Mouse (Mus musculus): ENCODE measurements around the gene Cdh3. TPM values are rescaled to one million over a fixed set of nuclear protein-coding genes. Genes with fewer than 3 reads are reported as not detected.
A peak's percentile ranks its signal among the peaks of the same experiment; 100 is the strongest.

The Cdh3 gene
- polyA plus RNA-seq, 1 experiment = 2.0 TPM

DNA sequence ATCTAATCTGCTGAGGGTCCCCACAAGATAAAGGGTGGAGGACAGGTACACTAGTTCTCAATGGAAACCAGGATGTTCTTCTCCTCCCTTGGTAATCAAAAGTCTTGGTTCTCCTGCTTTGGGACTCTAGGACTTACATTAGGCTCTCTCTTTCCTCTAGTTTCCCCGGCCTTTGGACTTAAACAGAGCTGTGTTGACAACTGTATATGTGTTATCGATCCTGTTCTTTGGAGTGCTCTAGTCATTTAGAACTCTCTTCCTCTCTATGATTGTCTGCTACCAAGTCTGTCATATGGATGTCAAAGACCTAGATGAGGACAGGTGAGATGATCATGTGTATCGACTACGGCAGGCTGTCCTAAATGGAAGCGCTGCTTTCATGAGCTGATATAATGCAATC lies 86.4 kb downstream of the Cdh3 start:
- 94% methylated on average over 5 of the region's 5 CpGs for WGBS
- DNase-seq = no peak
- no peaks in the 10 kb centered on the region for H3K4me1 ChIP-seq (ENCODE audit: control insufficient read depth, insufficient read depth, low read length)
- TF ChIP-seq CTCF (IDR thresholded peaks at IDR 0.05; ENCODE audit: insufficient read depth, low read length) (no peak), POLR2A (IDR thresholded peaks at IDR 0.05; ENCODE audit: borderline replicate concordance, extremely low read depth, low read depth, low read length) (no peak)
- H3K4me3 ChIP-seq (replicated peaks; ENCODE audit: extremely low read depth, low read depth, low read length) = no peak overlapping the region

DNA sequence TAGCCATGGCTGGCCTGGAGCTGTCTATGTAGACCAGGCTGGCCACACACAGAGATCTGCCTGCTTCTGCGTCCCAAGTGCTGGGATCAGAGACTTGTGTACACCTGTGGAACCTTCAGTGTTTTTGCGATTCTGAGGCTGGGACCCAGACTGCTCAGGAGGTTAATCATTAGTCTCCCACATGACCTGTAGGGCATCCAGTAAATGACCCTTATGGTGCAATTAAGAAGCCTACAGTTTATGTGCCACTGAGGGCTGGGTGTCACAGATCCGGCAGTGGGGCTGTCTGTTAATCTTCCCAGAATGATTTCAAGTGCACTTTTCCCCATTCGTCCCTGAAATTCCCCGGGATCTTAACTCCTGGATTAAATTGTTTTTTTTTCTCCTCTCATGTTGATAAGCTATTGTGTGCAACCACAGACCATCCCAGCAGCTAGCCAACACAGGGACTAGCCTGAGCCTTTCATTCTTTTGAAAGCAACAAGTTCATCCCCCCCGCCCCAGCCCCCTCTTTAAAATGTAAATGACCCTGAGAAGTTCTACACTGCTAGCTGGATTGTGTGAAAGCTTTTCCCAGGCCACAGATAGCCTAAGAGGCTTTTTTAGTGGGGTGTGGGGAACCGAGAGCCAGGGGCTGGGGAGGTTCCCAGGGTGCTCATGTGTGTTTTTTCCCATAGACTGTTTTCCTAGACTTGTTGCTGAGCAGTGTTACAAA lies 88.7 kb downstream of the Cdh3 start:
- Histone ChIP-seq H3K4me1 (ENCODE audit: control insufficient read depth, insufficient read depth, low read length) (no peaks in the 10 kb centered on the region), H3K4me3 (replicated peaks; ENCODE audit: extremely low read depth, low read depth, low read length) (no peak overlapping the region)
- no peak for DNase-seq
- 55% methylated on average over 7 of the region's 7 CpGs for WGBS
- TF ChIP-seq CTCF (IDR thresholded peaks at IDR 0.05; ENCODE audit: insufficient read depth, low read length) (no peak), POLR2A (IDR thresholded peaks at IDR 0.05; ENCODE audit: borderline replicate concordance, extremely low read depth, low read depth, low read length) (no peak)

DNA sequence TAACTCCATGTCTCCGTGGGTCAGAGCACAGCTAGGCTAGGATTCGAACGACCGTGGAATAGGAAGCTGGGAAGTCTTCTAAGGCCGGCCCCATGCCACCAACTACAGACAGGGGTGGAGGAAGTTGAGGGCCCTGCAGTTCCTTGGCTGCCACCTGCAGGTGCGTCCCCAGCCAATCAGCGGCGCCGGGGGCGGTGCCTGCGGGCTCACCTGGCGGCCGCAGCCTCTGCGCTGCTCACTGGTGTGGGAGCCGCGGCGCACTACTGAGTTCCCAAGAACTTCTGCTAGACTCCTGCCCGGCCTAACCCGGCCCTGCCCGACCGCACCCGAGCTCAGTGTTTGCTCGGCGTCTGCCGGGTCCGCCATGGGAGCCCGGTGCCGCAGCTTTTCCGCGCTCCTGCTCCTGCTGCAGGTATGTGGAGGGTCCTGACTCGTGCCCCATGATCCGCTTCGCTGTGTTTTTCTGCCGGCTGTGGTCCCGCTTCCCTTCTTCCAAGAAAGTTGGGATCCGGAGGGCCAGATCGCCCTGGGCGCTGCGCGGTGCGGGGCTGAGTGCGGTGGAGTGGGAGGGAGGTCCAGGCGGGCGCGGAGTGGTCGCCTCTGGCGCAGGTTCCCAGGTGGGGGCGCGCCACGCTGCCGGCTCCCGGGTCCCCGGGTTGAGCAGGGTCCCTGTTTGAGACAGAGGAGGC lies 92.6 kb downstream of the Cdh3 start, which contains the start of gene Cdh1:
Gene Cdh1 (plus strand): TSS at position 221 of the 689 bp plus-strand sequence.
- TF ChIP-seq CTCF (IDR thresholded peaks at IDR 0.05; ENCODE audit: insufficient read depth, low read length) = no peak
- TF ChIP-seq POLR2A (IDR thresholded peaks at IDR 0.05; ENCODE audit: borderline replicate concordance, extremely low read depth, low read depth, low read length) = peak; percentile 79; the same call in 1 of the 2 replicates
- DNase-seq = peak; percentile 87
- 1% methylated on average over 53 of the region's 53 CpGs for WGBS
- H3K4me3 ChIP-seq (replicated peaks; ENCODE audit: extremely low read depth, low read depth, low read length) = peak within 1 kb of the TSS; percentile 72
- H3K4me1 ChIP-seq (ENCODE audit: control insufficient read depth, insufficient read depth, low read length) = peaks cover 4% of the 10 kb centered on the region; the same call in 1 of the 2 replicates

DNA sequence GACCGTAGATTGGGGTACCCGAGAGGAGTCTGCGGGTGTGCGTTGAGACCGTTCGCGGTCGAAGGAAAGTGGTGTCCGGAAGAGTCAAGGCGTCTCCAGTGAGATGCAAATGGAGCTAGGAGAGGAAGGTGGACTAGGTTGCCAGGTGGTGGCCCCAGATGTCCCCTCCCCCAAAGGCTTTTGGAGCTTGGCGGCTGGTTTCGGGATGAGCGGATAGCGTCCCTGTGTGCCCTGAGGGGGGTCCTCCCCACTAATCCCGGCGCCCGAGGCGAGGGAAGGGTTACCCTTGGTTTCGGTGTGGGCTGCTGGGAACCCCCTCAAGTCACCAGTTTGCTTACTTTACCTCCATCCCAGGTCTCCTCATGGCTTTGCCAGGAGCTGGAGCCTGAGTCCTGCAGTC lies 93.2 kb downstream of the Cdh3 start:
- Histone ChIP-seq H3K4me1 (ENCODE audit: control insufficient read depth, insufficient read depth, low read length) (peaks cover 4% of the 10 kb centered on the region; the same call in 1 of the 2 replicates), H3K4me3 (replicated peaks; ENCODE audit: extremely low read depth, low read depth, low read length) (peak overlapping the region; percentile 72)
- DNase-seq = peak; percentile 45
- 1% methylated on average over 19 of the region's 19 CpGs for WGBS
- TF ChIP-seq CTCF (IDR thresholded peaks at IDR 0.05; ENCODE audit: insufficient read depth, low read length) = no peak
- TF ChIP-seq POLR2A (IDR thresholded peaks at IDR 0.05; ENCODE audit: borderline replicate concordance, extremely low read depth, low read depth, low read length) = no peak

DNA sequence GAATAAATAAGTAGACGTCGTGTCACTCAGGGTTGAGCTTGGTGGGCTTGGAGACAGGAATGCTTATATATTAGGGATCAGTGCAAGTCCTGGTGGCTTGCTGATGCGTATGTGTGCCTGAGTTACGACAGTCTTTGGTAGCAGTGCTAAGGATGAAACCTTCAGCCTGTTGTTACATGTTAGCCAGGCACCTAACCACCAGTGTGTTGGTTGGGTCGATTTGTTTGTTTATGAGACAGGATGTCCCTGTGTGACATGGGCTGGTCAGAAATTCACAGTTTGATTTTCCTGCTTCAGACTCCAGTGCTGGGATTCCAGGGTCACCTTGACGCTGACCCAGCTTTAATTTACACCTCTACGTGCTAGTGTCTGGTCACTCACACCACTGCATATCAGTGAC lies 95.0 kb downstream of the Cdh3 start:
- TF ChIP-seq CTCF (IDR thresholded peaks at IDR 0.05; ENCODE audit: insufficient read depth, low read length) (no peak), POLR2A (IDR thresholded peaks at IDR 0.05; ENCODE audit: borderline replicate concordance, extremely low read depth, low read depth, low read length) (no peak)
- H3K4me3 ChIP-seq (replicated peaks; ENCODE audit: extremely low read depth, low read depth, low read length) = no peak overlapping the region

DNA sequence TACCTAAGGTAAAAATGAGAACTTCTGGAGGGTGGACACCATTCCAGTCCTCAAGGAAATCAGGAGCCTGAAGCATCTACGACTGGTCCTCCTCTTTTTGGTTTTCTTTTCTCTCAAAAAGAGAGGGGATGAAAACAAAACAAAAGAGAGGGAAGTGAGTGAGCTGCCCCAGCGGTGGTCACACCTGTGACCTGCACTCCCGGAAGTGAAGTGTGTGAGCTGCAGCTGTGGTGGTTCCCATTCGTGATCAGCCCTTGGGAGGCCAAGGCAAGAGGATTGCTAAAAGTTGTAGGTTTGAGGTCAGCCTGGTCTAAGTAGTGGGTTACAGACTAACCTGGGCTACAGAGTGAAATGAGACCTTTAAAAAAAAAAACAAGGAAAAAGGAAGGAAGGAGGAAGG lies 95.4 kb downstream of the Cdh3 start:
- no peak for DNase-seq
- 27% methylated on average over 4 of the region's 4 CpGs for WGBS
- Histone ChIP-seq H3K4me1 (ENCODE audit: control insufficient read depth, insufficient read depth, low read length) (peaks cover 4% of the 10 kb centered on the region; the same call in 1 of the 2 replicates), H3K4me3 (replicated peaks; ENCODE audit: extremely low read depth, low read depth, low read length) (peak overlapping the region; percentile 18)
- TF ChIP-seq CTCF (IDR thresholded peaks at IDR 0.05; ENCODE audit: insufficient read depth, low read length) (no peak), POLR2A (IDR thresholded peaks at IDR 0.05; ENCODE audit: borderline replicate concordance, extremely low read depth, low read depth, low read length) (no peak)

More for the DNA sequence above, 95.0 kb downstream of the Cdh3 start:
- H3K4me1 ChIP-seq (ENCODE audit: control insufficient read depth, insufficient read depth, low read length) = peaks cover 4% of the 10 kb centered on the region; the same call in 1 of the 2 replicates
- WGBS = 52% methylated on average over 7 of the region's 7 CpGs
- DNase-seq = no peak

DNA sequence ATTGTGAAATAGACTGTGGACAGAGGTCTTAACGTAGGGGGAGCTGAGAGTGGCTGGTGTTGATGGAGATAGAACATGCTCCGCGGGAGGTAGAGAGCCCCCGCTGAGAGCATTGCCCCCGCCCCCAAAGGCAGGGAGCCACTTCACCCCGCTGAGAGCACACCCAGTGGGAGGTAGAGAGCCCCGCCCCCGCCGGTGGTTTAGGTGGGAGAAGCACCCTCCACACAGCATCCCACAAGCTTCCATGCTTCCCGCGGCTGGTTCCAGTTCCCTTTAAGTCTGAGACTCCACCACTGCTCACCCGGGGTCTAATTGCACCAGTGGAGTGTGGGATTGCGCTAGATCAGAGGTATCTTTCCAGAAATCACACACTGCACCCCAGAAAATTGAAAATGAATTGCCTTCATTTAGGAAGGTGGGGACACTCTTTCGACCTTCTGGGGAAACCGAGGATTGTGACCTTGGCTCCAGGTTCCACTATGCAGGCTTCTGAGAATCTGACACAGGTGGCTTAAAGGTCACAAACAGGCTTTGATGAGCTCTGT lies 96.0 kb downstream of the Cdh3 start:
- Histone ChIP-seq H3K4me3 (replicated peaks; ENCODE audit: extremely low read depth, low read depth, low read length) (no peak overlapping the region), H3K4me1 (ENCODE audit: control insufficient read depth, insufficient read depth, low read length) (peaks cover 6% of the 10 kb centered on the region; the same call in 1 of the 2 replicates)
- DNase-seq = no peak
- 29% methylated on average over 15 of the region's 15 CpGs for WGBS
- TF ChIP-seq CTCF (IDR thresholded peaks at IDR 0.05; ENCODE audit: insufficient read depth, low read length) (no peak), POLR2A (IDR thresholded peaks at IDR 0.05; ENCODE audit: borderline replicate concordance, extremely low read depth, low read depth, low read length) (no peak)

Other genes starting within 250 kb of the Cdh3 start
- 3.3 and 7.6 TPM in 2 replicates for gene Smpd3, start 172.9 kb upstream of the Cdh3 start, polyA plus RNA-seq (2012; rRNA removed)
- gene Zfp90, start 95.6 kb upstream of the Cdh3 start, polyA plus RNA-seq (2012; rRNA removed) = 1.7 and 2.7 TPM in 2 replicates
- gene 6030452D12Rik, start 10.4 kb upstream of the Cdh3 start, polyA plus RNA-seq (2012; rRNA removed) = not detected in 2 replicates
- gene Gm10073, start 62.6 kb downstream of the Cdh3 start, polyA plus RNA-seq (2012; rRNA removed) = 21.8 and 38.0 TPM in 2 replicates
- gene Cdh1, start 92.5 kb downstream of the Cdh3 start, polyA plus RNA-seq (2012; rRNA removed) = 124 and 140 TPM in 2 replicates
- gene Tango6, start 172.2 kb downstream of the Cdh3 start, polyA plus RNA-seq (2012; rRNA removed) = 4.3 and 5.9 TPM in 2 replicates

Measured in lung, adult 2 months (tissue).